Mouse (Mus musculus) small intestine, adult 2 months (tissue): ENCODE measurements at regions not wholly inside any gene's neighbourhood (a gene's known extent, or its start where the extent isn't known, plus 50 kb on each side); places are given as distances from the start of the nearest gene placed in this dataset.

Experiments
- H3K27ac ChIP-seq: fragments of 200-500 bp; 2 replicates; pipeline ENCODE4 v1.5.1; 2012; ENCODE audit warnings: low read depth, low read length, control low read depth, inconsistent platforms; ENCODE audit not compliant: insufficient read depth
- H3K27me3 ChIP-seq: fragments of 200-500 bp; 2 replicates; pipeline ENCODE4 v1.6.1; 2012; ENCODE audit warnings: mild to moderate bottlenecking, moderate library complexity, low read length, inconsistent platforms; ENCODE audit not compliant: control insufficient read depth, insufficient read depth
- H3K36me3 ChIP-seq: fragments of 200-500 bp; 2 replicates; pipeline ENCODE4 v1.6.1; 2012; ENCODE audit warnings: mild to moderate bottlenecking, low read length, control low read depth, inconsistent platforms; ENCODE audit not compliant: control insufficient read depth, insufficient read depth
- H3K4me1 ChIP-seq: fragments of 200-500 bp; 2 replicates; pipeline ENCODE4 v1.6.1; 2012; ENCODE audit warnings: low read length, inconsistent platforms, mixed read lengths; ENCODE audit not compliant: control insufficient read depth, insufficient read depth, insufficient read length
- H3K4me3 ChIP-seq: fragments of 200-500 bp; 2 replicates; pipeline ENCODE4 v1.5.1; 2012; ENCODE audit warnings: low read depth, mild to moderate bottlenecking, control low read depth, inconsistent platforms, low read length, moderate library complexity
- CTCF ChIP-seq: fragments of 200-500 bp; IDR thresholded peaks from 2 replicates; pipeline ENCODE4 v1.5.1; 2012; ENCODE audit warnings: low read depth, mild to moderate bottlenecking, control low read depth, inconsistent platforms, low read length, moderate library complexity, mixed read lengths; ENCODE audit not compliant: insufficient replicate concordance, insufficient read length; ENCODE audit errors: extremely low read depth
- POLR2A ChIP-seq: fragments of 200-500 bp; IDR thresholded peaks from 2 replicates; pipeline ENCODE4 v1.6.1; 2012; ENCODE audit warnings: low read depth, mild to moderate bottlenecking, control low read depth, inconsistent platforms, low read length, moderate library complexity
- WGBS: fragments of 180-500 bp; shearing (Covaris S2); methylation state at CpG from one replicate; pipeline ENCODE4 v1.1.7; 2018; 5-methylcytosine and 5-hydroxymethylcytosine counted together

DNA sequence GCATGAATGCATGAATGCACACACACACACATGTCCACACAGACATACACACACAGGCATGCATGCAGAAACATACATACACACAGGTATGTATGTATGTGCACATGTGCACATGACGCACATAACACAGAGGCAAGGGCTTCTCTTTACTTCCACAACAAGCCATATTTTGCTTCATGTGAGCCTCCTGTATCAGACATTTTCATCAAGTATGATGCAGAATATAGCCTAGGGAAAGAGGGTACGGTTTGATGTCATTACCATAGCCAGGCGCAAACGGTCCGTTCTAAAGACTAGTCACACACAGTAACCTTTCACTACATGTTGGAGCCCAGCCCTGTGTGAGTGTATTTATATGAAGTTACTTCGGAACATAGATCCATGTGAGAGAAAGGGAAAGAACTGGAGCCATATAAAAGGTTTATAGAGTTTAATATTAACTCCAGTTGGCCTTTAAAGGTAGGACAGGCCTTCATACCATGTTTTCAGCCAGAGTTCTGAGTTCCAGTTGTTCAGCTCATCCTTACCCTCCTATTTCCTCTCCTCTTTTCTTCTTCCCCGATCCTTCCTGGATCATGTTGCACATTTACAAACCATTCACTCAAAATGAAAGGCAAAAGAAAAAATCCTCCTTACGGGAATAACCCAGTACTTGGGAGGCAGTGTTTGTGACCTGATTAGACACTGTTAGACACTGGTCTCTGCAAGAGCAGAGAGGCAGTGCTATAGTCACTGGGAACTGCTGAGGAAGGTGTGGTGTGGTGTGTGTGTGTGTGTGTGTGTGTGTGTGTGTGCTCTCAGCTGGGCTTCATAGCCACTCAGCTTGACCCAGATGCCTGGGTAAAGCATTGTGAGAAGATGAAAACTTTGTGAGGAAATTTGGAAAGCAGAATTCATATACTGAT lies 434.1 kb upstream of the Ccnh start:
- no peak for TF ChIP-seq CTCF
- no peak for TF ChIP-seq POLR2A
- no peak overlapping the region for H3K27ac ChIP-seq
- H3K36me3 ChIP-seq: no peaks in the 10 kb centered on the region
- H3K4me3 ChIP-seq: no peak overlapping the region
- no peaks in the 10 kb centered on the region for H3K4me1 ChIP-seq
- H3K27me3 ChIP-seq: no peaks in the 10 kb centered on the region
- 83% methylated on average over 8 of the region's 8 CpGs for WGBS

DNA sequence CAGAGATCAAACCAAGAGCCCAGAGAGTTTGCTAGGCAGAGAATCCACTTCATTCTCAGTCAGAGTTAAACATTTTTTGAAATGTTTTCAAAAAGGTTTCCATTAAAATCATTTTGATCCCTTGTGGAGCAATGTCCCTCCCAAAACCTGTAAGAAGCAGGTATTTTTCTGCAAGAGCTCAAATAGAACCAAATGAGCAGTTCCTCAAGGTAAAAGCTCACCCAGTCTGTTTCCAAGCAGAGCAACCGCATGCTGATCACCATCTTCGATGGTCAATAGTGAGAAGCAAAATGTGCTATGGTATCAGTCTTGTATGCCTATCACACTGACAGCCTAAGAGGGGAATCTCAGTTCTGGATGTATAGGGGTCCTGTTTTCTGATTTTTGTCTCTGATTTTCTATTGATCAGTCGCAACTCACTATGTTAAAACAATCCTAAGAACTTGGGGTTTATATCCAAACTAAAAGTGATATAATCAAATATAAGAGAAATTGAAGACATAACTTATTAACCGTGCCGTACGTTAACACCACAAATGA lies 432.3 kb upstream of the Ccnh start:
- 89% methylated on average over 6 of the region's 6 CpGs for WGBS
- H3K4me1 ChIP-seq: no peaks in the 10 kb centered on the region
- H3K27me3 ChIP-seq: no peaks in the 10 kb centered on the region
- TF ChIP-seq POLR2A (no peak), CTCF (no peak)
- H3K27ac ChIP-seq: no peak overlapping the region
- H3K36me3 ChIP-seq: no peaks in the 10 kb centered on the region
- H3K4me3 ChIP-seq: no peak overlapping the region

DNA sequence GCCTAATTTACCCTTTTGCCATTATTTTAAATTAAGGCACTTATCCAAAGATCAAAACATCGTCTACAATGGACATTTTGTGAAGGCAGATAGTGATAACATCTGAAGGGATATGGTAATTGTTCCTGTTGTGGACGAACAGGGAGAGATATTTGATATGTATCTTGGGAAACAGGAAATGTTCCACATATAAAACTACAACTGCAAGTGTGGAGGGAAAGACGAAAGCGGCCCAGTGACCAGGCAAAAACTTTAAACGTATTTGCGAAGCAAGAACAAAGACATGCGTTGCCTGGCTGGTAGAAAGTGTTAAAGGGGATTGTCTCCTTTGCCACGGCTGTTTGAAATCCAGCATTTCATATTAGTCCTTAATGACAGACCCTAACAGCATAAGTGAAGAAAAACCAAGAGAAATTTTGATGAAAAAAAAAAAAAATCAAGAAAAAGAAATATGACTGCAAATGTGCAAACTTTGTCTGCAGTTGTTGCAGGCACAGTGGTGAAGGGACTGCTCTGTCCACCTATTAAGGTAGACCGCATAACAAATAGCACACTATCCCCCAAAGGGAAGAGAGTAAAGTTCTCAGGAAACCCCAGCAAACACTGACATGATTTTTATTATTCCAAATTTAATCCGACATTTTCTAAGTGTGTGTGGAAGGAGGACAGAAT lies 431.2 kb upstream of the Ccnh start:
- TF ChIP-seq CTCF (no peak), POLR2A (no peak)
- H3K4me1 ChIP-seq: no peaks in the 10 kb centered on the region
- H3K4me3 ChIP-seq: no peak overlapping the region
- 47% methylated on average over 10 of the region's 10 CpGs for WGBS
- no peak overlapping the region for H3K27ac ChIP-seq
- no peaks in the 10 kb centered on the region for H3K27me3 ChIP-seq
- no peaks in the 10 kb centered on the region for H3K36me3 ChIP-seq

- H3K27me3 ChIP-seq: no peaks in the 10 kb centered on the region
- TF ChIP-seq POLR2A (no peak), CTCF (peak; percentile 66; the same call in 1 of the 2 replicates)
- 4% methylated on average over 6 of the region's 6 CpGs for WGBS
These were observed 430.7 kb upstream of the Ccnh start for GRCm38 (mm10) chr13:84758568-84758900.

GRCm38 (mm10) chr13:84759061-84759460 lies 430.1 kb upstream of the Ccnh start:
- Histone ChIP-seq H3K27ac (no peak overlapping the region), H3K27me3 (no peaks in the 10 kb centered on the region), H3K4me3 (no peak overlapping the region), H3K36me3 (no peaks in the 10 kb centered on the region), H3K4me1 (no peaks in the 10 kb centered on the region)
- WGBS: 69% methylated on average over 7 of the region's 7 CpGs
- TF ChIP-seq CTCF (no peak), POLR2A (no peak)

More at GRCm38 (mm10) chr13:84758568-84758900, 430.7 kb upstream of the Ccnh start:
- Histone ChIP-seq H3K4me3 (no peak overlapping the region), H3K4me1 (no peaks in the 10 kb centered on the region), H3K36me3 (no peaks in the 10 kb centered on the region), H3K27ac (no peak overlapping the region)

- Histone ChIP-seq H3K4me3 (no peak overlapping the region), H3K36me3 (no peaks in the 10 kb centered on the region), H3K27ac (no peak overlapping the region), H3K27me3 (no peaks in the 10 kb centered on the region), H3K4me1 (no peaks in the 10 kb centered on the region)
- no peak for TF ChIP-seq POLR2A
- TF ChIP-seq CTCF: no peak
- WGBS: 68% methylated on average over 3 of the region's 3 CpGs
These were observed 428.7 kb upstream of the Ccnh start for GRCm38 (mm10) chr13:84760471-84760870.

- Histone ChIP-seq H3K36me3 (no peaks in the 10 kb centered on the region), H3K4me1 (no peaks in the 10 kb centered on the region), H3K27me3 (no peaks in the 10 kb centered on the region), H3K27ac (no peak overlapping the region), H3K4me3 (no peak overlapping the region)
- 67% methylated on average over 8 of the region's 8 CpGs for WGBS
- no peak for TF ChIP-seq CTCF
- TF ChIP-seq POLR2A: no peak
These were observed 428.2 kb upstream of the Ccnh start for GRCm38 (mm10) chr13:84760978-84761377.
